In the genomic region with DNA sequence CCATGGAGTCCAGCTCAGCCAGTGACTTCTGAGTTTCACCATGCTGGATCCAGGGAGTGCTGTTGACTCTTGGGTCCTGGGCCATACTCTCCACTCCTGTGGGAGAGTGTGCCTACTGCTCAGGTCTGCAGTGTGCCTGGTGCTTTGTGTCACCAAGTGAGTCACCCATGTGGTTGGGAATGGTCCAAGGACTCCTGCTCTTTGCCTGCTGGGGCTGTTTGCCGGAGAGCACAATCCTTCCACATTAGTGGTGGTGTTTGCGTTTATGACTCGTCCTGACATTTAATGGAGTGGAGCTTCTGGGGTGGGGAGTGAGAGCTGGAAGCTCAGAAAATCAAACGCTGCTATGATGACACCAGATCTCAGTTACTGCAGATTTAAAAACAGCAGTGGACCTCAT, we compare ENCODE assay signal across 15 mouse cellular contexts.
DNase-seq lines count a peak whose midpoint lies in the region.
"Had no signal": no experiment of that assay in that cellular context is flagged by ENCODE, and none has a peak within 500 bp of the region (broad histone marks: within the 10 kb centered on the region; RNA-seq: fewer than 3 reads in every experiment).

No protein-coding gene starts in this region.

- peak; percentile 11 for DNase-seq in cerebellum, adult 8-10 months
- DNase-seq in cerebellum, adult 11-12 months = no peak
- DNase-seq in ovary, adult 18-20 months (ENCODE audit: low spot score) = peak; percentile 22
- DNase-seq in ovary, postnatal 14 days (ENCODE audit: low spot score) = no peak
- DNase-seq in adrenal gland, adult (ENCODE audit: inconsistent age in 2 of 2, low spot score in 1 of 2) = peak; percentile 94 to 96
- peak; percentile 41 for DNase-seq in brain, adult 2 months (ENCODE audit: low read depth, low spot score)
- DNase-seq in testis, postnatal 14 days (ENCODE audit: low spot score) = no peak
- DNase-seq in neural tube, embryonic 10.5 days (ENCODE audit: extremely low spot score, low spot score) = no peak
- DNase-seq: cerebellum, postnatal 36 days; layer of hippocampus, postnatal 36 days; liver; liver, postnatal 0 days; midbrain, embryonic 14.5 days; right cerebral cortex, postnatal 14 days; thymus, postnatal 25 days had no signal

Comparison
In these comparisons a context has a peak if more than half of its experiments do, and no peak if none do; other contexts are left out.
1. DNase-seq: peak in cerebellum, adult 8-10 months (single experiment), ovary, adult 18-20 months (single experiment), adrenal gland, adult (2 of 2) and brain, adult 2 months (single experiment); none in cerebellum, adult 11-12 months (single experiment), ovary, postnatal 14 days (single experiment), testis, postnatal 14 days (single experiment) and neural tube, embryonic 10.5 days (single experiment).